Mouse (Mus musculus) embryonic facial prominence, embryonic 11.5 days (tissue): Measurements from ENCODE around the gene Myo1a. TPM values are rescaled to one million over a fixed set of nuclear protein-coding genes. Genes with fewer than 3 reads are reported as not detected.

Experiments used
- ATAC-seq: fragments of 200-750 bp; cut with Nextera tagmentation; replicated peaks from 2 replicates; pipeline ENCODE4 v1.8.0; 2017; ENCODE audit warnings: low read depth; ENCODE audit not compliant: insufficient number of reproducible peaks, low FRiP score, low TSS enrichment
- DNase-seq: peaks from one replicate; pipeline ENCODE4 v3.0.0-alpha.2; 2015; ENCODE audit warnings: low spot score
- H3K27ac ChIP-seq: fragments of 300-500 bp; sonication (generic); replicated peaks from 2 replicates; pipeline ENCODE4 v1.5.1; 2014; ENCODE audit warnings: mild to moderate bottlenecking, low read depth, low read length, control low read depth
- H3K27me3 ChIP-seq: fragments of 300-500 bp; sonication (generic); 2 replicates; pipeline ENCODE4 v1.6.1; 2014; ENCODE audit warnings: mild to moderate bottlenecking, low read length, moderate library complexity, mixed read lengths; ENCODE audit not compliant: control insufficient read depth, insufficient read depth
- H3K36me3 ChIP-seq: fragments of 300-500 bp; sonication (generic); replicated peaks from 2 replicates; pipeline ENCODE4 v1.6.1; 2014; ENCODE audit warnings: low read depth, mild to moderate bottlenecking, low read length, moderate library complexity, mixed read lengths; ENCODE audit not compliant: control insufficient read depth, insufficient read depth
- H3K4me1 ChIP-seq: fragments of 300-500 bp; sonication (generic); 2 replicates; pipeline ENCODE4 v1.6.1; 2014; ENCODE audit warnings: low read length, mixed read lengths; ENCODE audit not compliant: control insufficient read depth, insufficient read depth
- H3K4me2 ChIP-seq: fragments of 300-500 bp; sonication (generic); 2 replicates; pipeline ENCODE4 v1.6.1; 2014; ENCODE audit warnings: low read depth, mild to moderate bottlenecking, control low read depth, low read length, moderate library complexity
- H3K4me3 ChIP-seq: fragments of 300-500 bp; sonication (generic); 2 replicates; pipeline ENCODE4 v1.5.1; 2014; ENCODE audit warnings: low read depth, low read length, control low read depth
- H3K9ac ChIP-seq: fragments of 300-500 bp; sonication (generic); replicated peaks from 2 replicates; pipeline ENCODE4 v1.6.1; 2014; ENCODE audit warnings: mild to moderate bottlenecking, control low read depth, low read length
- H3K9me3 ChIP-seq: fragments of 300-500 bp; sonication (generic); replicated peaks from 2 replicates; pipeline ENCODE4 v1.6.1; 2016; ENCODE audit warnings: mild to moderate bottlenecking, low read length, inconsistent platforms, mixed read lengths; ENCODE audit not compliant: control insufficient read depth
- WGBS: fragments of 180-500 bp; shearing (Covaris S2); extraction: QIAGEN DNeasy Blood & Tissue Kit; methylation state at CpG from one replicate; pipeline ENCODE4 v1.1.7; 2014; 5-methylcytosine and 5-hydroxymethylcytosine counted together
- polyA plus RNA-seq: library from polyadenylated mRNA; unstranded; fragments of >200 nt; fragmentation: Nextera tagmentation; extraction: Ambion mirVana; gene quantifications from 2 replicates; pipeline ENCODE4 v1.2.1, GENCODE M21; 2014

Gene Myo1a
- polyA plus RNA-seq, 1 experiment from 2014 or later: 0.55 TPM

DNA sequence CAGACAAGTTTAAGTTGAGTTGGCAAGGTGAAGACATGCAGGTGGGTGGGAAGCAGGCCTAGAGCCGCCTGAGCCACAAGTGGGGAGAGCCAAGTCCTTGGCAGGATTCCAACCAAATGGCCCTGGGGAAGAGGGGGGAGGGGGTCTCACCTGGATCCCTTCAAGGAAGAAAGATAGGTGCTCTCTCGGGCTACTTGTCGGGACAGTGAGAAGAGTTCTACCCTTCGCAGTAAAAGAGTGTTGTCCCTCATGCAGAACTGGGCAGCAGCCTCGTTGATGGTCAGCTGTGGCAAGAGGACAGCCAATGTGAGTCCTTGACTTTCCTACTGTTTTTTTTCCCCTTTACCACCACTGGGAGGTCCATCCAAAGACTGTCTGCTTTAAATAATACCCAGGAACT, 41.4 kb upstream of the Myo1a start:
- ATAC-seq (no peak), DNase-seq (no peak)
- no peaks in the 10 kb centered on the region for H3K9me3 ChIP-seq
- H3K27me3 ChIP-seq: peaks cover 2% of the 10 kb centered on the region; the same call in 1 of the 2 replicates
- H3K4me1 ChIP-seq: peaks cover 28% of the 10 kb centered on the region
- no peak overlapping the region; the same call in none of the 2 replicates for H3K9ac ChIP-seq
- 23% methylated on average over 5 of the region's 5 CpGs for WGBS
- no peak overlapping the region; the same call in 1 of the 2 replicates for H3K4me2 ChIP-seq
- peaks cover 2% of the 10 kb centered on the region; the same call in 1 of the 2 replicates for H3K36me3 ChIP-seq
- no peak overlapping the region for H3K4me3 ChIP-seq
- no peak overlapping the region for H3K27ac ChIP-seq

DNA sequence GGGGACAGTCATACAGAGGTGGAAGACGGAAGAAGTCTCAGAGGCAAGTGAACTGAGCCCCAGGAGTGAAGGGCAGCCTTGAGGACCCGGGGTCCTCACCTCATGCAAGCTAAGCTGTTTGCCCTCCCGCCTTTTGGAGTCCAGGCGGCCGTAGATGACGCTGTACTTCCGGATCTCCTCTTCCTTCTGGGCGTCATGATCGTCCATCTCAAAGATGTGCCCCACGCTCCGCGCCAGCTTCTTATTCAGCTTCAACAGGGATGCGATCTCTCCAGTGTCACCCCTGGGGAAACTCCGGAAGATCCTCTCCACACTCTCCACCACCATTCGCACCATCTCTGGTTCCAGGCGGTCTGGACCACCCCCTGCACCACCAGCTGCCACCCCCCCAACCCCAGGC, 40.8 kb upstream of the Myo1a start:
- no peak overlapping the region; the same call in none of the 2 replicates for H3K9ac ChIP-seq
- 24% methylated on average over 16 of the region's 16 CpGs for WGBS
- H3K36me3 ChIP-seq: peaks cover 2% of the 10 kb centered on the region; the same call in 1 of the 2 replicates
- H3K4me2 ChIP-seq: peak overlapping the region; percentile 29
- DNase-seq (no peak), ATAC-seq (no peak)
- no peak overlapping the region for H3K27ac ChIP-seq
- peak overlapping the region; percentile 16; the same call in 1 of the 2 replicates for H3K4me3 ChIP-seq
- H3K4me1 ChIP-seq: peaks cover 30% of the 10 kb centered on the region
- peaks cover 2% of the 10 kb centered on the region; the same call in 1 of the 2 replicates for H3K27me3 ChIP-seq
- H3K9me3 ChIP-seq: no peaks in the 10 kb centered on the region

DNA sequence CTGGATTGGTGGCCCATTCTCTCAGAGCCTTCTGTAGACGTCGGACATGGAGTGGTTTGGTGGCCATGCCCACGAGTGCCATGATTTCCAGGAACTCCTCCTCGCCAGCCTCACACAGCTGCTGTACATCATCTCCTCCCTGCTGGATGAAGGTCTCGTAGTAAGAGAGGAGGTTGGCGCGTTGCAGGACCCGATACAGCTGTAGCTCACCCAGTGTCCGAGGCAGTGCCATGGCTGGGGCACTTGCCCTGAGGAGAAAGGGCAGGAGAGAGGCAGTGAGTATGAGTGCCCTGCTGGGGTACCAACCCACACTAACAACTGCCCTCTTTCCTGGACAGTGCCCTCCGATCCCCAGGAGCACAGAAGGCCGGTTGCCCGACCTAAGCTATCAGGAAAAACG, 40.1 kb upstream of the Myo1a start:
- Histone ChIP-seq H3K27me3 (peaks cover 2% of the 10 kb centered on the region; the same call in 1 of the 2 replicates), H3K36me3 (peaks cover 2% of the 10 kb centered on the region; the same call in 1 of the 2 replicates), H3K4me1 (peaks cover 32% of the 10 kb centered on the region), H3K4me3 (peak overlapping the region; percentile 80), H3K4me2 (peak overlapping the region; percentile 58), H3K9me3 (no peaks in the 10 kb centered on the region), H3K27ac (no peak overlapping the region), H3K9ac (peak overlapping the region; percentile 2; the same call in 1 of the 2 replicates)
- ATAC-seq: no peak
- no peak for DNase-seq
- 23% methylated on average over 13 of the region's 13 CpGs for WGBS

DNA sequence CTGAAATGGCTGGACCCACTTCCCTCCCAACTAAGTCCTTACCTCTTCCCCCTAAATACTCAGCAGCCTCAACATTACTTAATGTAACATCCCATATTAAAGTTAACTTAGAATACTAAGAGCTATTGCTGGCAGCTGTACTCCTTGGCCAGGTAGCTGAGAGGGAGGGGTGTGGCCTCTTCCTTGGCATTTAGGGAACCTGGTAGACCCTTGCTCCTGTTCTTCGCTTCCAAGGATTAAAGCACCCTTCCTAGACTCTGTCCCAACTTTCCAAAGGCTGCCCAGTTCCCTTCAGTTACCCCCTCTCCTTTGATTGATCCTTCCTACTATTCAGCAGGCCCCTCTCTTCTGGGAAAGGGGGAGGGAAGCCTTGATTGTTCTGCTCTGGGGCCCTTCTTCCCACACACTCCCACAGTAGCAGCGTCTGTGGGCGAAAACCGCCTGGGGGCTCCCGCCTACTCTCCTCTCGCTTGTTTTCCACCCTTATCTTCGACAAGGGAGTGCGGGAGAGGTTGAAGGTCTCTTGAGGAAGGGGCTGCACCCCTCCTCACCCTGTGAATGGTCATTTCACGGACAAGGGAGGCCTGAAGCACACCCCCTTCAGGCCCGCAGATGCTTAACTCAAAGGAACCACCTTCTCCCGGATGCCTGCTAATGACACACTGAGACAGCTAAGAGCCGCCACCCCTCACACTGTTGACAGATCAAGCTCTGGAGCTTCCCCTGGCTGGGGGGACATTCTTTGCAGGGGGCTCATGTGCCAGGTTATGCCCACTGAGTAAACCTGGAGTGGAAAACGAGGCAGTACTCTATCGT, 39.4 kb upstream of the Myo1a start:
- Histone ChIP-seq H3K4me2 (peak overlapping the region; percentile 58), H3K9ac (peak overlapping the region; percentile 90), H3K27me3 (peaks cover 2% of the 10 kb centered on the region; the same call in 1 of the 2 replicates), H3K27ac (peak overlapping the region; percentile 99), H3K9me3 (no peaks in the 10 kb centered on the region), H3K4me1 (peaks cover 32% of the 10 kb centered on the region), H3K36me3 (peaks cover 2% of the 10 kb centered on the region; the same call in 1 of the 2 replicates), H3K4me3 (peak overlapping the region; percentile 80)
- DNase-seq: peak; percentile 48
- WGBS: 2% methylated on average over 14 of the region's 14 CpGs
- ATAC-seq: no peak

DNA sequence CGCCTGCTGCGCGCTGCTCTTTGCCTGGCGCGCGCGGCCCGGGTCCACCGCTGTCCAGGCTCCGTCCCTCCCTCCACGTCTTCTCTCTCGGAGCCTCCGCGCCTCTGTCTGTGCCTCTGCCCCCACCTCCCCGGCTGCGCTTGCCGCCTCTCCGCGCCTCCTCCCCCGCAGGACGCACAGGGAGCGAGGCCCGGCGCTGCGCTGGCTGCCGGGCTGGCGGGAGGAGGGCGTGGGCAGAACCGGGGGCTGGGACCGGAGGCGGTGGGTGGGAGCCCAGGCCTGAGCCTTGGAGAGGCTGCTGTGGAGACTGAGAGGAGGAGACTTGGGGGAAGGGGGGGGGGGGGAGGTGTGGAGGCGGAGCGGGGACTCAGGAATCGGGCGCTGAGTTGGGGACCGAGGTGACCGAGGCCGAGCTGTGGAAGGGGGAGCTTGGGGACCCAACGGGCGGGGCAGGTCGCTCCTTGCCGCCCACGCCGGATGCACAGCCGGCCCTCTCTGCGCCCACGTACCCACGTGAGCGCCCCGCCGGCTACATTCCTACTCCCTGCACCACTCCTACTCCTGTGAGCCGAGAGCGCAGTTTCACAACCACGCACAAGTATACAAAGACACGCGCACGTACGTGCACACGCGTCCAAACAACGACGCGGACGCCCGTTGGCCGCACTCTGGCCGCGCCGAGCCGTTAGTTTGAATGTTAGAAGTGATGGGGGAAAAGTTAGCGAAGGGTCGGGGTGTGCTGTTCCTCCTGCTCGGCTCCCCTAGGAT, 38.3 kb upstream of the Myo1a start, which contains the start of gene Nemp1:
TSS of gene Nemp1 (plus strand) at position 401 of the 768 bp plus-strand sequence.
- peak within 1 kb of the TSS; percentile 58 for H3K4me2 ChIP-seq
- H3K9ac ChIP-seq: peak within 1 kb of the TSS; percentile 90
- ATAC-seq (peak; percentile 54), DNase-seq (peak; percentile 80)
- peak within 1 kb of the TSS; percentile 80 for H3K4me3 ChIP-seq
- H3K36me3 ChIP-seq: peaks cover 2% of the 10 kb centered on the region; the same call in 1 of the 2 replicates
- no peaks in the 10 kb centered on the region for H3K9me3 ChIP-seq
- peaks cover 2% of the 10 kb centered on the region; the same call in 1 of the 2 replicates for H3K27me3 ChIP-seq
- H3K27ac ChIP-seq: peak within 1 kb of the TSS; percentile 99
- WGBS: under 1% methylated on average over 50 of the region's 73 CpGs
- H3K4me1 ChIP-seq: peaks cover 29% of the 10 kb centered on the region

DNA sequence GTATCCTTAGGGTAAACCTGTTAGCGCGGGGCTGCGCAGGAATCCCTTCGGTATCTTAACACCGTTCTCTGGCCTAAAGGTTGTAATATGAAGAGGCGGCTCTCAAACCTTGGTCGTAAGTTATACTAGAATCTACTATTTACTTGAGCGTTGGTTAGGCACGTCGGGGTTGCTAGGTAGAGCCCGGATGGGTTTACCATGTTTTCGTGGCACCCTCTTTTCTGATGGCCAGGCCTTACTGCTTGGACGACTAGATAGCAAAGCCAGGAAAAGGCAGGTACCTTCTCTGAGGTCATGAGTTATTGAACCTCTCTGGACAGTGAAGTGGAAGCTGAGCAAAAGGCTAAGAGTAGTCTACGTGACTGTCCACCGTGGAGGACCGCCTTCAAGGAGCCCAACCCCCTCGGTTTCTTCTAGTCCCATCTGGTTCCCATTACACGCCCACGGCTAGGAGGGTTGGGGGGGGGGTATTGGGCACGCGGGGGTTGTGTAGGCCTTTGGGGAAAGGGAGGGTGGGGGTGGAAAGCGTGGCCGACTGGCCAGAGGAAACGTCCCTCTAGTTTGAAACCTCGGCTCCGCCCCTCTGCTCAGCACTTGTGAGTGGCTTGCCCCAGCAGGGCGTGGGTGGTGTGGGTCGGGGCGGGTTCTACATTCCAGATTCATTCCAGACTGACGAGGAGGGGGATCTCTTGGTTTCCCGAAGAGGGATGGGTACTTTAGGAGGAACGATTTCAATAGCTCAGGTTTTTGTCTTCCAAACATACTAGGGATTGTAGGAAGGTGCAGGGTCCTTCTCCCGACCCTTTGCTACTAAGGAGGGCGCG, 37.5 kb upstream of the Myo1a start:
- ATAC-seq (peak; percentile 65), DNase-seq (peak; percentile 96)
- peak overlapping the region; percentile 58 for H3K4me2 ChIP-seq
- peak overlapping the region; percentile 80 for H3K4me3 ChIP-seq
- H3K27ac ChIP-seq: peak overlapping the region; percentile 99
- H3K4me1 ChIP-seq: peaks cover 25% of the 10 kb centered on the region
- peaks cover 2% of the 10 kb centered on the region; the same call in 1 of the 2 replicates for H3K27me3 ChIP-seq
- H3K9ac ChIP-seq: peak overlapping the region; percentile 90
- WGBS: under 1% methylated on average over 35 of the region's 35 CpGs
- no peaks in the 10 kb centered on the region for H3K9me3 ChIP-seq
- peaks cover 2% of the 10 kb centered on the region; the same call in 1 of the 2 replicates for H3K36me3 ChIP-seq
